Mouse (Mus musculus) layer of hippocampus, adult 2 months (tissue): ENCODE data around the gene Slc16a13. TPM values are rescaled to one million over a fixed set of nuclear protein-coding genes. Genes with fewer than 3 reads are reported as not detected.
"Not testable (repeated sequence)": the region's sequence is repeated elsewhere in the genome, so short reads cannot be mapped to it uniquely, and the experiment has no call there.

Experiments
- DNase-seq, 2 experiments: peaks; one replicate each; pipeline ENCODE4 v3.0.0; 2022; ENCODE audit warnings: low spot score in 2 of 2
- H3K27ac ChIP-seq: fragments of 200-600 bp; 2 replicates; pipeline ENCODE4 v1.8.1; 2022
- H3K4me3 ChIP-seq: fragments of 200-600 bp; 2 replicates; pipeline ENCODE4 v1.8.1; 2022; ENCODE audit warnings: mild to moderate bottlenecking
- CTCF ChIP-seq: fragments of 200-600 bp; conservative IDR thresholded peaks from 2 replicates; pipeline ENCODE4 v1.8.1; 2022; ENCODE audit warnings: antibody characterized with exemption, mild to moderate bottlenecking, moderate library complexity
- microRNA-seq, 2 experiments: library from miRNA; unstranded; fragments of <30 nt; microRNA quantifications; one replicate each; pipeline ENCODE4 v1.2.0; 2021
- total RNA-seq, 2 experiments: library from RNA; stranded (reverse); gene quantifications; 2 replicates each; pipeline ENCODE4 v1.2.3; 2021

The Slc16a13 gene
- total RNA-seq, 2 experiments from 2014 or later: 7.9 to 11.0 TPM

DNA sequence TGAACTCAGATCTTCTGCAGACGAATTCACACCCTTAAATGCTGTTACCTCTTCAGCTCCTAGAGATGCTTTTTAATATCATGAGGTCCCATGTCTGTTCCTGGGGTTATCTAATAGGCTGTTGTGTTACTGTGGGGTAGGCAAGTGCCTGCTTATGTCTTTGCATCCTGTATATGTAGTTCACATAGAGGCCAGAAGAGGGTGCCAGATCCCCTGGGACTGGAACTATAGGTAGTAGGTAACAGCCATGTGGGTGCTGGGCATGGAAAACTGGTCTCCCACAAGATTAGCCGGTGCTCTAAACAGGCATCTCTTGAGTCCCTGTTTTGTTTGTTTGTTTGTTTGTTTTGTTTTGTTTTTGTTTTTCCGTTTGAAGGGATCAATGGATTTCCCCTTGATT lies 49.0 kb downstream of the Slc16a13 start:
- peak; percentile 67 for TF ChIP-seq CTCF
- Histone ChIP-seq H3K4me3 (no peak overlapping the region), H3K27ac (no peak overlapping the region)
- DNase-seq: no peak

DNA sequence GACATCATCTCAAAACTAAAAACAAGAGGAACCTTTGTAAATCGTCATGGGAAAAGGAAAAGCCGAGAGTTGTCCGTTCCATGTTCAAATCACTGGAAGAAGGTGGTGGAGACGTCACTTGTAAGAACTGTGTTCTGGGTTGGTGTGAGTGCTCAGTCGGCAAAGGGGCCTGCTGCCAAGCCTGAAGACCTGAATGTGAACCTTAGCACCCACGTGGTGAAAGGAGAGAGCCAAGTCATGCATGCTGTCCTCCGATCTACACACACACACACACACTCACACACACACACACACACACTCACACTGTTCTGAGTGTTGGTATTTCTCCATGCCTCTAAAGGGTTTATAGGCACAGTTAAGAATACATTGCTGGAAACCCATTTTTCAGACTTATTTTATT lies 49.7 kb downstream of the Slc16a13 start:
- no peak for TF ChIP-seq CTCF
- no peak for DNase-seq
- Histone ChIP-seq H3K27ac (no peak overlapping the region), H3K4me3 (no peak overlapping the region)

- Histone ChIP-seq H3K27ac (no peak overlapping the region), H3K4me3 (no peak overlapping the region)
- no peak for TF ChIP-seq CTCF
- DNase-seq: no peak
Measured at GRCm38 (mm10) chr11:70170291-70170690, 50.6 kb downstream of the Slc16a13 start.

DNA sequence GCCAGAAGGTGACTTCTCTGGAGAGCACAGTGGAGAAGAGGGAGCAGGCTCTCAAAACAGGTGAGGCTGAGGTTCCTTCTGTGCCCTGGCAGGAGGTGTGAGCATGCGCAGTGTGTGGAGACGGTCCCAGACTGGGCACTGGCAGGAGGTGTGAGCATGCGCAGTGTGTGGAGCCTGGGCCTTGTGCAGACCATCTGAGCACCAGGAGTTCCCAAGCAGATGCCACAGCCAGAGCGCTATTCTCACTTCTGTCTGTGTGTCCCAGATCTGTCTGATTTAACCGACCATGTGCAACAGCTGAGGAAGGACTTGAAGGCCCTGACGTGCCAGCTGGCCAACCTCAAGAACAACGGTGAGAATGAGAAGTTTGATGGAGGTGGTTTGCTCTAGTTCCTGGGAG lies 51.4 kb downstream of the Slc16a13 start:
- H3K4me3 ChIP-seq, H3K27ac ChIP-seq, DNase-seq: not testable (repeated sequence)

DNA sequence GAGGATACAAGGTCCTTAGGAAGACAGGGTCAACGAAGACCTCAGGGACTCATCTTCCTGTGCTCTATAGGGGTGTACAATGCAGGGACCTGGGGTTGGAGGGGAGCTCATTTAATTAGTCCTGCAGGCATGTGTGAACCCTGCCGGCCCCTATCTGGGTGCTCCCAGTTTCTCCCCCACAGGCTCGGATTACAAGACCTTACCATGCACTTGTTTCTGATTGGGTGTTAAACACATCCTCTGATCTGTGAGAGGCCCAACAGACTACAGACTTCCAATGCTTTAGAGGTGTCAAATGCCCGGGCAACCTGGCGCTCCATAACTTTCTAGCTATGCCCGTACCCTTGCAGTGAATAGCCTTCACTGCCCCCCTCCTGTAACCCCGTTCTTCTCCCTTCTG lies 52.7 kb downstream of the Slc16a13 start:
- Histone ChIP-seq H3K4me3 (no peak overlapping the region), H3K27ac (no peak overlapping the region)
- TF ChIP-seq CTCF: no peak
- DNase-seq: no peak

Small RNA genes lying within 50 kb of the gene (microRNA-seq; reads per million reads assigned to microRNA genes)
- gene Mir195a (3,332 to 3,367 reads per million in 2 experiments), gene Mir497 (0 reads per million in 2 experiments), gene Mir497b (0 reads per million in 2 experiments)

Other genes with a start within 250 kb of the Slc16a13 start
- gene Ctdnep1, start 239.9 kb downstream of the Slc16a13 start, total RNA-seq: 100 to 1,000 TPM; 106 to 114 TPM
- 10 to 100 TPM; 72.8 to 72.9 TPM for gene Elp5, start 238.5 kb downstream of the Slc16a13 start, total RNA-seq
- 100 to 1,000 TPM; 216 to 229 TPM for gene Gabarap, start 229.9 kb downstream of the Slc16a13 start, total RNA-seq
- 10 to 100 TPM; 40.5 to 42.6 TPM for gene Phf23, start 225.3 kb downstream of the Slc16a13 start, total RNA-seq
- 10 to 100 TPM; 40.6 to 45.3 TPM for gene Dvl2, start 220.5 kb downstream of the Slc16a13 start, total RNA-seq
- 10 to 100 TPM; 54.9 to 63.7 TPM for gene Acadvl, start 205.7 kb downstream of the Slc16a13 start, total RNA-seq
- gene Dlg4, start 204.1 kb downstream of the Slc16a13 start, total RNA-seq: 100 to 1,000 TPM; 880 to 888 TPM
- 1 to 10 TPM in 1 of 2 experiments, under 1 TPM in 1; 0.52 to 1.7 TPM for gene Asgr1, start 167.0 kb downstream of the Slc16a13 start, total RNA-seq
- not detected for gene Asgr2, start 128.4 kb downstream of the Slc16a13 start, total RNA-seq
- gene Mgl2, start 90.7 kb downstream of the Slc16a13 start, total RNA-seq: under 1 TPM in 1 of 2 experiments, not detected in 1; 0.46 TPM
- gene Clec10a, start 64.9 kb downstream of the Slc16a13 start, total RNA-seq: 1 to 10 TPM in 1 of 2 experiments, under 1 TPM in 1; 0.67 to 1.5 TPM
- 10 to 100 TPM; 35.2 to 47.0 TPM for gene Slc16a11, start 8.3 kb downstream of the Slc16a13 start, total RNA-seq
- 1 to 10 TPM in 1 of 2 experiments, under 1 TPM in 1; 0.83 to 1.4 TPM for gene Bcl6b, start 8.7 kb upstream of the Slc16a13 start, total RNA-seq
- 10 to 100 TPM; 43.8 to 48.7 TPM for gene 0610010K14Rik, start 16.9 kb upstream of the Slc16a13 start, total RNA-seq
- 1 to 10 TPM; 3.9 to 4.3 TPM for gene Gm21988, start 18.8 kb upstream of the Slc16a13 start, total RNA-seq
- 100 to 1,000 TPM; 272 to 278 TPM for gene Rnasek, start 18.8 kb upstream of the Slc16a13 start, total RNA-seq
- gene Alox12, start 34.3 kb upstream of the Slc16a13 start, total RNA-seq: under 1 TPM; 0.13 to 0.27 TPM
- not detected for gene Alox12e, start 101.6 kb upstream of the Slc16a13 start, total RNA-seq
- gene Alox15, start 131.0 kb upstream of the Slc16a13 start, total RNA-seq: under 1 TPM in 1 of 2 experiments, not detected in 1; 0.26 TPM
- gene Pelp1, start 189.0 kb upstream of the Slc16a13 start, total RNA-seq: 10 to 100 TPM; 33.2 to 40.1 TPM
- 10 to 100 TPM; 99.9 TPM for gene Arrb2, start 211.6 kb upstream of the Slc16a13 start, total RNA-seq
- gene Med11, start 230.9 kb upstream of the Slc16a13 start, total RNA-seq: 10 to 100 TPM; 13.5 to 15.6 TPM
- gene Zmynd15, start 238.4 kb upstream of the Slc16a13 start, total RNA-seq: under 1 TPM; 0.12 to 0.72 TPM
- 1 to 10 TPM in 1 of 2 experiments, under 1 TPM in 1; 0.96 to 1.1 TPM for gene Cxcl16, start 238.9 kb upstream of the Slc16a13 start, total RNA-seq